Mouse (Mus musculus) CD8-positive naive resting alpha-beta T cell, adult 2 months (primary cell): Measurements from ENCODE around the gene Tshz2.

Experiments used
- DNase-seq, 2 experiments: peaks; one replicate each; pipeline ENCODE4 v3.0.0; 2022; ENCODE audit warnings: low read depth in 2 of 2, low spot score in 2 of 2

The Tshz2 gene

GRCm38 (mm10) chr2:170091563-170092443, 459.0 kb downstream of the Tshz2 start:
- no peak for DNase-seq

- DNase-seq, result no peak
Measured at GRCm38 (mm10) chr2:170094220-170094619, 461.4 kb downstream of the Tshz2 start.

- no peak for DNase-seq
Measured at GRCm38 (mm10) chr2:170094871-170095270, 462.1 kb downstream of the Tshz2 start.

- peak; percentile 86 to 92 for DNase-seq
Measured at GRCm38 (mm10) chr2:170101132-170101531, 468.3 kb downstream of the Tshz2 start.

GRCm38 (mm10) chr2:170101932-170102331, 469.1 kb downstream of the Tshz2 start:
- DNase-seq, result no peak

GRCm38 (mm10) chr2:170103341-170103740, 470.5 kb downstream of the Tshz2 start:
- DNase-seq, result no peak

- peak; percentile 61 to 75 for DNase-seq
Measured at GRCm38 (mm10) chr2:170103852-170104251, 471.0 kb downstream of the Tshz2 start.

- peak in 1 of 2 experiments; percentile 28 for DNase-seq
Measured at GRCm38 (mm10) chr2:170104396-170104795, 471.6 kb downstream of the Tshz2 start.

- no peak for DNase-seq
Measured at GRCm38 (mm10) chr2:170106000-170106399, 473.2 kb downstream of the Tshz2 start.

- DNase-seq, result no peak
Measured at GRCm38 (mm10) chr2:170107791-170108190, 475.0 kb downstream of the Tshz2 start.

GRCm38 (mm10) chr2:170109528-170109927, 476.7 kb downstream of the Tshz2 start:
- DNase-seq, result no peak

GRCm38 (mm10) chr2:170110306-170110705, 477.5 kb downstream of the Tshz2 start:
- DNase-seq, result no peak

GRCm38 (mm10) chr2:170116704-170117281, 484.0 kb downstream of the Tshz2 start:
- peak; percentile 56 to 80 for DNase-seq

- no peak for DNase-seq
Measured at GRCm38 (mm10) chr2:170120139-170121027, 487.6 kb downstream of the Tshz2 start.
